Mouse (Mus musculus) heart, embryonic 16.5 days (tissue): ENCODE data around the gene Notch4. TPM values are rescaled to one million over a fixed set of nuclear protein-coding genes. Genes with fewer than 3 reads are reported as not detected.

Experiments used
- ATAC-seq: fragments of 200-750 bp; cut with Nextera tagmentation; replicated peaks from 2 replicates; pipeline ENCODE4 v1.8.0; 2017; ENCODE audit warnings: moderate number of reproducible peaks; ENCODE audit not compliant: insufficient read depth, low FRiP score; ENCODE audit errors: extremely low read depth
- H3K27ac ChIP-seq: fragments of 300-500 bp; sonication (generic); 2 replicates; pipeline ENCODE4 v1.5.1; 2014; ENCODE audit warnings: mild to moderate bottlenecking, low read length, control low read depth, moderate library complexity
- H3K27me3 ChIP-seq: fragments of 300-500 bp; sonication (generic); 2 replicates; pipeline ENCODE4 v1.6.1; 2014; ENCODE audit warnings: low read length, mixed read lengths; ENCODE audit not compliant: control insufficient read depth, insufficient read depth
- H3K36me3 ChIP-seq: fragments of 300-500 bp; sonication (generic); 2 replicates; pipeline ENCODE4 v1.6.1; 2014; ENCODE audit not compliant: control insufficient read depth, insufficient read depth
- H3K4me1 ChIP-seq: fragments of 300-500 bp; sonication (generic); 2 replicates; pipeline ENCODE4 v1.6.1; 2014; ENCODE audit warnings: low read length, mixed read lengths; ENCODE audit not compliant: control insufficient read depth, insufficient read depth
- H3K4me2 ChIP-seq: fragments of 300-500 bp; sonication (generic); 2 replicates; pipeline ENCODE4 v1.6.1; 2014; ENCODE audit warnings: low read depth, mild to moderate bottlenecking, control low read depth, low read length
- H3K4me3 ChIP-seq: fragments of 300-500 bp; sonication (generic); 2 replicates; pipeline ENCODE4 v1.5.1; 2014; ENCODE audit warnings: mild to moderate bottlenecking, control low read depth, low read length
- H3K9ac ChIP-seq: fragments of 300-500 bp; sonication (generic); 2 replicates; pipeline ENCODE4 v1.6.1; 2014; ENCODE audit warnings: low read length, control low read depth
- H3K9me3 ChIP-seq: fragments of 300-500 bp; sonication (generic); replicated peaks from 2 replicates; pipeline ENCODE4 v1.6.1; 2016; ENCODE audit warnings: low read length; ENCODE audit not compliant: control insufficient read depth
- WGBS: fragments of 180-500 bp; shearing (Covaris S2); extraction: QIAGEN DNeasy Blood & Tissue Kit; methylation state at CpG from one replicate; pipeline ENCODE4 v1.1.7; 2014; 5-methylcytosine and 5-hydroxymethylcytosine counted together
- polyA plus RNA-seq: library from polyadenylated mRNA; unstranded; fragments of >200 nt; fragmentation: Nextera tagmentation; extraction: Ambion mirVana; gene quantifications from 2 replicates; pipeline ENCODE4 v1.2.1, GENCODE M21; 2015

Notch4 gene
- polyA plus RNA-seq, 1 experiment from 2014 or later: 4.8 TPM

DNA sequence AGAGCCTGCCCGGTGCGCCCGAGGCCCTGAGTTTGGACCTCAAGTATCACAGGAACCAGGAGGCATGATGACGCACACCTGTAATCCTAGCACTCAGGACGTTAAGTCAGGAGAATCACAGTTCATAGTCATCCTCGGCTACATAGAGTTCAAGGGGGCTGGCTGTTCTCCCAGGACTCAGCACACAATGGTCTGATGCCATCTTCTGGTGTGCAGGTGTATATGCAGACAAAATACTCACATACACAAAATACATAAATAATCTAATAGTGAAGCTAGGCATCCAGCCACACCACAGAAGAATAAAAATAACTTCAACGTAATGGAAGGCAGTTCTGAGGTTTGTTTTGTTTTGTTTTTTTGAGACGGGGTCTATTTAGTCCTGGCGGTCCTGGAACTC lies 59.1 kb downstream of the Notch4 start:
- ATAC-seq: no peak
- no peak overlapping the region for H3K4me2 ChIP-seq
- 84% methylated on average over 9 of the region's 9 CpGs for WGBS
- no peak overlapping the region for H3K4me3 ChIP-seq
- H3K27me3 ChIP-seq: no peaks in the 10 kb centered on the region
- H3K4me1 ChIP-seq: peaks cover 9% of the 10 kb centered on the region
- no peaks in the 10 kb centered on the region for H3K9me3 ChIP-seq
- H3K36me3 ChIP-seq: peaks cover 18% of the 10 kb centered on the region
- no peak overlapping the region for H3K27ac ChIP-seq
- no peak overlapping the region for H3K9ac ChIP-seq

DNA sequence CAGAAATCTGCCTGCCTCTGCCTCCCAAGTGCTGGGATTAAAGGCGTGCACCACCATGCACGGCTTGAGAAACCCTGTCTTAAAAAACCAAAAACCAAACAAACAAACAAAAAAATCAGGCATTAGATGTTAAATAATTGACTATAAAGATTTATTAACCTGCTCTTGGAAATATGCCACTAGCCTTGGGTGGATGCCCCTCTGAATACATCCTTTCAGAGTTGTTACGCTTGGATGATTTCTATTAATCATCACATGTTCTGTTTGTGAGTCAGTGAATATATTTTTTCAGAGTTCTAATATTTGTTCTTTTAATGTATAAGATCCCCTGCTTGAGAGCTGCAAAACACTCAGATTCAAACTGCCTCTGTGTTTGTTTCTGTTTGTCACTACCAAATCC lies 60.9 kb downstream of the Notch4 start:
- no peak overlapping the region for H3K9ac ChIP-seq
- no peak for ATAC-seq
- H3K36me3 ChIP-seq: peaks cover 14% of the 10 kb centered on the region
- H3K27me3 ChIP-seq: peaks cover 3% of the 10 kb centered on the region
- WGBS: 91% methylated on average over 3 of the region's 3 CpGs
- peaks cover 21% of the 10 kb centered on the region for H3K4me1 ChIP-seq
- no peak overlapping the region for H3K4me3 ChIP-seq
- H3K9me3 ChIP-seq: no peaks in the 10 kb centered on the region
- no peak overlapping the region for H3K4me2 ChIP-seq
- H3K27ac ChIP-seq: no peak overlapping the region

DNA sequence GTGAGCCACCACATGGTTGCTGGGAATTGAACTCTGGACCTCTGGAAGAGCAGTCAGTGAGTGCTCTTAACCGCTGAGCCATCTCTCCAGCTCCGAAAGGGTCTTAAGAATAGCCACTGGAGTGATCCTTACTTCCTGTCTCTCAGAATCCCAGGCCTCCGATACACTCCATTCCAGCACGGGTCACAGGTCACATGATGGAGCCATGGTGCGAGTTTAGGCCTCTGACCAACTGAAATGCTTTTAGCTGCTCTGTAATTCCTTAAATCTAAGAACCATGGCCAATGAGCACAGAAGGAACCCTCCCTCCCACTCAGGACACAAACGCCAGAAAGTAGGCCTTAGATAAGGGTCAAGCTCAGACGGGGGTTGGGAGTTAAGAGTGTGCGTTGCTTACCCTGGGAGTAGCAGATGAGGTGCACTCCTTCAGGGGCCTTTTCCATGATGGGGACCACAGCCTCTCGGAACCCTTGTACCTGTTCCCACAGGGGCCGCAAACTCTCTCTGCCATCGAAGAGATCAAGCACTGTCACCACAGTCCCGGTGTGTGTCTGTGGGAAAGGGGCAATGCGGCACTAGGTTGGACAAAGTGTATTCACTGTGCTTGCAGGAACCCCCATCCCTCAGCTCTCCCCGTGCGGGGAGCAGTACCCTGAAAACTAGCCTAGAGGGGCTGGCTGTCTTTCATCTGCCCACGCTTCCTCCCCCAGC lies 62.1 kb downstream of the Notch4 start:
- peak overlapping the region; percentile 84 for H3K9ac ChIP-seq
- WGBS: 49% methylated on average over 16 of the region's 16 CpGs
- peak overlapping the region; percentile 96 for H3K27ac ChIP-seq

DNA sequence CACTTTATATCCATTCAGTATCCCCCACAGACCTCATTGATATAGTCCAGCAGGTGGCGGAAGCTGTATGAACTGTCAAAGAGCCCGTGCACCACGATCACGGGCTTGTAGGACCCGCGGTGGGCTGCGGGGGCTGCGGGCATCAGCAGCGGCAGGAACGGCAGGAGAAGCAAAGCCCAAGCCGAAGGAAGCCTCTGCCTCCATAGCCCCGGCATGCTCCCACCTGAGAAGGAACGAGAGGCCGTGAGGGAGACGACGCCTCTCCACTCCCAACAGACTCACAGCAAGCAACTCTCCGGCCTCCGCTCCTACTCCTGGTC lies 62.7 kb downstream of the Notch4 start:
- Histone ChIP-seq H3K9me3 (no peaks in the 10 kb centered on the region), H3K4me1 (peaks cover 26% of the 10 kb centered on the region), H3K27ac (peak overlapping the region; percentile 96), H3K9ac (peak overlapping the region; percentile 84), H3K27me3 (peaks cover 20% of the 10 kb centered on the region), H3K4me2 (peak overlapping the region; percentile 78), H3K36me3 (peaks cover 9% of the 10 kb centered on the region), H3K4me3 (peak overlapping the region; percentile 83)
- WGBS: under 1% methylated on average over 18 of the region's 18 CpGs
- ATAC-seq: 0 out of 2 replicates have a peak, but pooled peaks have one; percentile 15

More for the DNA sequence above, 62.1 kb downstream of the Notch4 start:
- peak overlapping the region; percentile 78 for H3K4me2 ChIP-seq
- peak overlapping the region; percentile 83 for H3K4me3 ChIP-seq
- H3K36me3 ChIP-seq: peaks cover 12% of the 10 kb centered on the region
- no peaks in the 10 kb centered on the region for H3K9me3 ChIP-seq
- ATAC-seq: no peak
- peaks cover 15% of the 10 kb centered on the region for H3K27me3 ChIP-seq
- H3K4me1 ChIP-seq: peaks cover 26% of the 10 kb centered on the region

DNA sequence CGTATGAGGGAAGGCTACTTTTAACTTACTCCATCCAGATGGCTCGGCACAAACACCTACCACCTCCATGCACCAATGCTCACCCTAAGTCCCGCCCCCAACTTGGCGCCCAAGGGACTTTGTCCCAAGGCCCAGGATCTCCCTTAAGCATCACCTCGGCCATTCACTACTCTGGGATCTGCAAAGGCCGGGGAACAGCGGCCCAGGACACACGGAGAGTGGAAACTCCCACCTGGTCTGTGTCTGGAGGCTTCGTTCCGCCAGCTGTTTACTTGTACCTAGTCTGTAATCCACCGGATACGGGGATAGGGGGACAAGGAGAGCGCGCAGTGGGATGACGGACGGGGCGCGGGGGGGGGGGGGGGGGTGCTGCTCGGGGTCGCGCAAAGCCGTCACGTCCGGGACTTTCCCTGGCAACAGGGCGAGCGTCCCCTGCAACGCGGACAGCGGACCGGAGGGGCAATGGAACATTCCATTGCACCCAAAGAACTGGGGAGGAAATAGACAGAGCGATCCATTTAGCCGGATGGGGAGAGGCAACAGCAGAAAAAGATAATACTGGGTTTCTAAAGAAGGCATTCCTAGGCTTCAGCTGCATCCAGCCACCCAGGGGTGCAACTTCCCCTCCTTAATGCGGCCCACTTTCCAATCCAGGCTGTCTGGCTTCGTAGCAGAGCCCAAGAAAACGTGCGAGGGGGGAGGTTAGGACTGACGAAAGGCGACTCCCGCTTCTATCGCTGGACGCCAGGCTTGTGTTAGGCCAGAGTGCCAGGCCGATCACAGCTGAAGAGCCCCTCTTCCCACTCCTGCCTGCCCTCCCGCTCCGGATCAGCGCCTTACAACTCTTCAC lies 63.2 kb downstream of the Notch4 start:
- WGBS: under 1% methylated on average over 42 of the region's 45 CpGs
- peak overlapping the region; percentile 96 for H3K27ac ChIP-seq
- peak overlapping the region; percentile 83 for H3K4me3 ChIP-seq
- peaks cover 7% of the 10 kb centered on the region for H3K36me3 ChIP-seq
- H3K4me1 ChIP-seq: peaks cover 28% of the 10 kb centered on the region
- H3K9me3 ChIP-seq: no peaks in the 10 kb centered on the region
- H3K27me3 ChIP-seq: peaks cover 22% of the 10 kb centered on the region
- peak overlapping the region; percentile 84 for H3K9ac ChIP-seq
- peak; percentile 82 for ATAC-seq
- H3K4me2 ChIP-seq: peak overlapping the region; percentile 78

DNA sequence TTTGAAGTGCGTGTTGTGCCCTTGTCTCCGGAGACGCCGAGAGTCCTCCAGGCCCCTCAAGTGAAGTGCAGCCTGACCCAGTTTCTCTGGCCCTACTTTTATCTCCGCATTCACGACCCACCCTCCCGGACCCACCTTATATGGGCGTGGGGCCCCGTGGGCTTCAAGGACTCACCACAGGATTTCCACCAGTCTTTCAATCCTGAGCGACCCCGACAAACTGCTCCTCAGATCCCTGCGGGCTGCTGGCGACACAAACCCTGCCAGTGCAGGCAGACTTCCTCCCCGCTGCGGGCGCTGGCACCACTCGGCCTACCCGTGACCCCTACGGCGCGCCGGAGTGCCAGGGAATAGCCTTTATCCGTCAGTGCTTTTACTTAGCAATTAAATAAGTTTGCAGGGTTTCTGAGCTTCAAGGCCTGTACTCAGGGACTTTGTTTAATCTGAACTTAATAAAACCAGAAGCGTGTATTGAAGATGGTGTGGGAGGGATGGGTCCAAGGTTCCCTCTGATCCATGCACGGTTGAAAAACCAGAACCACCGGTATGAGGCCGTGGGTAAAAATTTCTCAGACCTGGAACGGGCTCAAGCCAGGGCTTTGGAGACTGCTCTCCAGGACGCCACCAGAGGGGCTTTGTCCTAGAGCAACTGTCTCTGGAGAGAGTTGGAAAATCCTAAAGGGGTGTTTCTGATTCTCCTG lies 64.0 kb downstream of the Notch4 start, which contains the start of gene Ppt2:
Ppt2 (minus strand) TSS at position 568 of the 701 bp plus-strand sequence.
- Histone ChIP-seq H3K4me2 (peak within 1 kb of the TSS; percentile 78), H3K4me1 (peaks cover 28% of the 10 kb centered on the region), H3K9me3 (no peaks in the 10 kb centered on the region), H3K36me3 (peaks cover under 1% of the 10 kb centered on the region; the same call in 1 of the 2 replicates), H3K27ac (peak within 1 kb of the TSS; percentile 96), H3K9ac (peak within 1 kb of the TSS; percentile 84), H3K27me3 (peaks cover 25% of the 10 kb centered on the region), H3K4me3 (peak within 1 kb of the TSS; percentile 83)
- WGBS: 4% methylated on average over 29 of the region's 29 CpGs
- peak; percentile 11; the same call in 1 of the 2 replicates for ATAC-seq

DNA sequence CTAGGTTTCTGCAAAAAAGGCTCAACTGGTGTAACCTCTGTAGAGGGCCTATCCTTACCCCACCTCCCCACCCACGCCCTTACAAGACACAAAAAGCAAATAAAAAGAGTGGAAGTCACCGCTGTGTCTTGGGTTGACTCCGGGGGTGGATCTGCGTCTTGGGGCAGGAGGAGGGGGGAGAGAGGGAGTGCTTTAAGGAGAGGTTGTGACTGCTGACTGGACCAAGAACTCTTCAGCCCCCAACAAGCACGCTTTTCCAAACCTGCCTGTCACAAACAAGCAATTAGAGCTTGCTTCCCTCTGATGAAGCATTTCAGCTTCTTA lies 64.5 kb downstream of the Notch4 start:
- peak overlapping the region; percentile 78 for H3K4me2 ChIP-seq
- H3K27me3 ChIP-seq: peaks cover 31% of the 10 kb centered on the region
- peaks cover 28% of the 10 kb centered on the region for H3K4me1 ChIP-seq
- peak overlapping the region; percentile 83; the same call in 1 of the 2 replicates for H3K4me3 ChIP-seq
- H3K9me3 ChIP-seq: no peaks in the 10 kb centered on the region
- ATAC-seq: no peak
- WGBS: 51% methylated on average over 5 of the region's 5 CpGs
- no peaks in the 10 kb centered on the region for H3K36me3 ChIP-seq
- peak overlapping the region; percentile 96 for H3K27ac ChIP-seq
- peak overlapping the region; percentile 84 for H3K9ac ChIP-seq

DNA sequence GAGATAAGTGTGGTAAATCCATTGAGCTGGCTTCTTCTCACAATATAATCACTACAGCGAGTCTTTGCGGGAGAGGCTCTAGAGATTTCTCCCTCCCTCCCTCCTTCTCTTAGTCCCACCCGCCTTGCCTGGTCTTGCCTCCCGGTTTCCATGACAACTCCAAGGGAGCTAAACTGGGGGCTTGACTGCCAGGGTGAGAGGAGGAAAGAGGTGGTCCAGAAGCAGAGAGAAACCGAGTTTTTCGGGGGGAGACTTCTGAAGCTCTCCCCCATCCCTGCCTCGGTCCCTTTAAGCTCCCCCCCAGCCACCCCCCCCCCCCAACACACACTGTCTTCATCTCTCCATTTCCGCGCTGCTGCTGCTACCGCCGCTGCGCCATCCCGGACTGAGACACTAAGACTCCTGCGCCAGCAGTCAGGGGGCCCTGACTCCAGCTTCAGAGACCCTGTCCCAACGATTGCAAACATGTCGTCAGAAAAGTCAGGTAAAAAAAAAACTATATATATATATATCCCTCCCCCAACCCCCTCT lies 65.2 kb downstream of the Notch4 start, which contains the start of gene Prrt1:
Prrt1 (plus strand) TSS at position 313 of the 531 bp plus-strand sequence.
- Histone ChIP-seq H3K36me3 (no peaks in the 10 kb centered on the region), H3K27me3 (peaks cover 31% of the 10 kb centered on the region), H3K9ac (peak within 1 kb of the TSS; percentile 84), H3K4me3 (peak within 1 kb of the TSS; percentile 83), H3K27ac (peak within 1 kb of the TSS; percentile 96), H3K9me3 (no peaks in the 10 kb centered on the region), H3K4me2 (peak within 1 kb of the TSS; percentile 78), H3K4me1 (peaks cover 28% of the 10 kb centered on the region)
- 6% methylated on average over 16 of the region's 16 CpGs for WGBS
- no peak for ATAC-seq
